ENCODE assay signal across 7 mouse cellular contexts in genomic region chr13:41015829-41016634, GRCm38 (mm10). TPM values are rescaled to one million over a fixed set of nuclear protein-coding genes. Genes with fewer than 3 reads are reported as not detected.
A peak's percentile ranks its signal among the peaks of the same experiment; 100 is the strongest.
DNase-seq lines count a peak whose midpoint lies in the region; ATAC-seq lines count a peak whose summit lies in the region.

TSS of gene Tmem14c (plus strand) at chr13:41016292.

- H3K4me1 ChIP-seq in intestine, embryonic 15.5 days (replicated peaks), result peaks cover 10% of the 10 kb centered on the region; the same call in 1 of the 2 replicates
- peaks cover 21% of the 10 kb centered on the region for H3K4me1 ChIP-seq in midbrain, embryonic 10.5 days

- peaks cover 11% of the 10 kb centered on the region for H3K36me3 ChIP-seq in intestine, embryonic 15.5 days
- peaks cover 69% of the 10 kb centered on the region for H3K36me3 ChIP-seq in midbrain, embryonic 10.5 days

- no peaks in the 10 kb centered on the region for H3K9me3 ChIP-seq in intestine, embryonic 15.5 days
- H3K9me3 ChIP-seq in midbrain, embryonic 10.5 days (replicated peaks), result no peaks in the 10 kb centered on the region

- peak within 1 kb of the TSS; percentile 69 for H3K9ac ChIP-seq in intestine, embryonic 15.5 days

- under 1% methylated on average over 43 of the region's 43 CpGs for WGBS in intestine, embryonic 15.5 days
- under 1% methylated on average over 43 of the region's 43 CpGs for WGBS in midbrain, embryonic 10.5 days

- intact Hi-C loops in gastrocnemius, postnatal 36 days (cut with DNase I), result loop anchor here (10.0 kb wide), 1 partner anchor 229 kb away; the partner anchor contains the start of gene Smim13
- intact Hi-C loops in left cerebral cortex, postnatal 25 days (cut with DNase I), result loop anchor here (2.0 to 10.0 kb wide), 2 partner anchors 15 to 219 kb away; partner anchors contain the start of gene Pak1ip1

- H3K4me2 ChIP-seq in intestine, embryonic 15.5 days (replicated peaks), result peak within 1 kb of the TSS; percentile 70

- peak within 1 kb of the TSS; percentile 74 for H3K4me3 ChIP-seq in intestine, embryonic 15.5 days (replicated peaks)
- H3K4me3 ChIP-seq in midbrain, embryonic 10.5 days, result peak within 1 kb of the TSS; percentile 72

- peak; percentile 97 for DNase-seq in adrenal gland, adult 2 months
- peak; percentile 86 for DNase-seq in embryo, embryonic 11.5 days (ENCODE audit: low read depth, low spot score)
- DNase-seq in gastrocnemius, postnatal 36 days, result peak; percentile 89 to 93
- peak; percentile 92 to 96 for DNase-seq in left cerebral cortex, postnatal 25 days (ENCODE audit: low spot score in 2 of 2)
- DNase-seq in midbrain, embryonic 10.5 days (ENCODE audit: low spot score), result peak; percentile 95
- DNase-seq in right cerebral cortex, postnatal 4 days, result peak; percentile 85

- H3K27me3 ChIP-seq in intestine, embryonic 15.5 days (replicated peaks), result no peaks in the 10 kb centered on the region
- no peaks in the 10 kb centered on the region for H3K27me3 ChIP-seq in midbrain, embryonic 10.5 days (ENCODE audit: low read depth, poor library complexity, severe bottlenecking)

- peak; percentile 99 for ATAC-seq in intestine, embryonic 15.5 days

- H3K27ac ChIP-seq in intestine, embryonic 15.5 days, result peak within 1 kb of the TSS; percentile 95
- H3K27ac ChIP-seq in midbrain, embryonic 10.5 days (replicated peaks), result peak within 1 kb of the TSS; percentile 92

RNA-seq across cellular contexts. Expression of gene Tmem14c, which starts in this region (rescaled TPM):
- total RNA-seq in adrenal gland, adult 2 months (2021), result 100 to 1,000 TPM; 126 to 176 TPM
- polyA plus RNA-seq in adrenal gland, adult 2 months (2012; rRNA removed), result 77.8 and 84.7 TPM in 2 replicates
- 10 to 100 TPM; 68.4 to 75.3 TPM for total RNA-seq in gastrocnemius, postnatal 36 days (2021)
- 272 and 297 TPM in 2 replicates for polyA plus RNA-seq in intestine, embryonic 15.5 days (2015; fragmentation: Nextera tagmentation; extraction: Ambion mirVana)
- 10 to 100 TPM; 63.8 to 64.2 TPM for total RNA-seq in left cerebral cortex, postnatal 25 days (2021)
- 213 and 233 TPM in 2 replicates for polyA plus RNA-seq in midbrain, embryonic 10.5 days (2016; fragmentation: Nextera tagmentation; extraction: Ambion mirVana)

Comparison
In these comparisons a context has a peak if more than half of its experiments do, and no peak if none do; other contexts are left out.
1. Peak in every context shown above with its lines: DNase-seq, ATAC-seq, H3K4me3 ChIP-seq and H3K27ac ChIP-seq.